Mouse (Mus musculus) liver, embryonic 14.5 days (tissue): ENCODE results near the gene Slc22a17. TPM values are rescaled to one million over a fixed set of nuclear protein-coding genes. Genes with fewer than 3 reads are reported as not detected.

Experiments used
- ATAC-seq: fragments of 200-750 bp; cut with Nextera tagmentation; 2 replicates; pipeline ENCODE4 v1.8.0; 2017; ENCODE audit warnings: moderate number of reproducible peaks, mild to moderate bottlenecking, moderate library complexity; ENCODE audit not compliant: insufficient read depth
- DNase-seq, 3 experiments: peaks; one replicate each; pipeline ENCODE4 v3.0.0-alpha.2; 2012 to 2013; ENCODE audit warnings: low read depth in 3 of 3, low spot score in 3 of 3
- H3K27ac ChIP-seq: fragments of 300-500 bp; sonication (generic); 2 replicates; pipeline ENCODE4 v1.5.1; 2014; ENCODE audit warnings: moderate library complexity, mild to moderate bottlenecking, control low read depth, inconsistent platforms
- H3K27me3 ChIP-seq: fragments of 300-500 bp; sonication (generic); 2 replicates; pipeline ENCODE4 v1.6.1; 2014; ENCODE audit warnings: mild to moderate bottlenecking, low read length, moderate library complexity; ENCODE audit not compliant: control insufficient read depth, insufficient read depth
- H3K36me3 ChIP-seq: fragments of 300-500 bp; sonication (generic); replicated peaks from 2 replicates; pipeline ENCODE4 v1.6.1; 2014; ENCODE audit warnings: low read depth; ENCODE audit not compliant: control insufficient read depth, insufficient read depth
- H3K4me1 ChIP-seq, 2 experiments: fragments of 200-500 bp in 1 of 2; fragments of 300-500 bp in 1 of 2; sonication (generic) in 1 of 2; replicated peaks; 2 replicates each; pipeline ENCODE4 v1.6.1; 2012 to 2014; ENCODE audit warnings: antibody characterized with exemption in 1 of 2, inconsistent platforms in 1 of 2, low read length in 1 of 2; ENCODE audit not compliant: control insufficient read depth in 2 of 2, insufficient read depth in 2 of 2
- H3K4me2 ChIP-seq: fragments of 300-500 bp; sonication (generic); 2 replicates; pipeline ENCODE4 v1.6.1; 2014; ENCODE audit warnings: low read depth, mild to moderate bottlenecking, control low read depth, moderate library complexity
- H3K4me3 ChIP-seq, 2 experiments: fragments of 200-500 bp in 1 of 2; fragments of 300-500 bp in 1 of 2; sonication (generic) in 1 of 2; 2 replicates each; pipeline ENCODE4 v1.5.1; 2012 to 2014; ENCODE audit warnings: low read depth in 2 of 2, low read length in 2 of 2, mild to moderate bottlenecking in 2 of 2, control low read depth in 1 of 2, inconsistent platforms in 1 of 2, moderate library complexity in 1 of 2; ENCODE audit not compliant: insufficient read depth in 1 of 2
- H3K9ac ChIP-seq: fragments of 300-500 bp; sonication (generic); replicated peaks from 2 replicates; pipeline ENCODE4 v1.6.1; 2014; ENCODE audit warnings: mild to moderate bottlenecking, control low read depth, moderate library complexity
- H3K9me3 ChIP-seq: fragments of 300-500 bp; sonication (generic); 2 replicates; pipeline ENCODE4 v1.6.1; 2016; ENCODE audit warnings: low read length, mixed read lengths; ENCODE audit not compliant: control insufficient read depth
- CTCF ChIP-seq: IDR thresholded peaks from 2 replicates; pipeline ENCODE4 v1.5.1; 2016; ENCODE audit warnings: antibody characterized with exemption, low read depth, control low read depth
- EP300 ChIP-seq: IDR thresholded peaks from 2 replicates; pipeline ENCODE4 v1.6.1; 2016; ENCODE audit warnings: antibody characterized with exemption, low read depth
- WGBS: fragments of 180-500 bp; shearing (Covaris S2); extraction: QIAGEN DNeasy Blood & Tissue Kit; methylation state at CpG from one replicate; pipeline ENCODE4 v1.1.7; 2014; ENCODE audit not compliant: insufficient replicate concordance; 5-methylcytosine and 5-hydroxymethylcytosine counted together
- polyA plus RNA-seq, 2 experiments: library from polyadenylated mRNA; depleted of rRNA in 1 of 2; stranded (reverse) in 1 of 2; unstranded in 1 of 2; fragments of >200 nt; fragmentation: Nextera tagmentation in 1 of 2; extraction: Ambion mirVana in 1 of 2; gene quantifications; 2 replicates each; pipeline versions ENCODE4 v1.2.1 to v1.2.3; 2012 to 2014

The Slc22a17 gene
- polyA plus RNA-seq, 2 experiments = 0.79 to 4.2 TPM

GRCm38 (mm10) chr14:54935904-54936830 lies 23.2 kb upstream of the Slc22a17 start, which contains the start of gene Cmtm5:
Cmtm5 (plus strand) TSS chr14:54936261.
- ATAC-seq = no peak
- no peak within 1 kb of the TSS for H3K27ac ChIP-seq
- TF ChIP-seq CTCF (no peak), EP300 (no peak)

GRCm38 (mm10) chr14:54932645-54933150 lies 19.8 kb upstream of the Slc22a17 start, which contains the start of gene Il25:
Il25 (plus strand) TSS chr14:54932695.
- TF ChIP-seq EP300 (no peak), CTCF (no peak)
- Histone ChIP-seq H3K27me3 (peaks cover 13% of the 10 kb centered on the region), H3K27ac (no peak within 1 kb of the TSS), H3K9me3 (no peaks in the 10 kb centered on the region), H3K36me3 (no peaks in the 10 kb centered on the region), H3K9ac (no peak within 1 kb of the TSS), H3K4me3 (no peak within 1 kb of the TSS), H3K4me1 (no peaks in the 10 kb centered on the region), H3K4me2 (no peak within 1 kb of the TSS)
- no peak for ATAC-seq
- WGBS = 48% methylated on average over 6 of the region's 6 CpGs
- no peak for DNase-seq

More at GRCm38 (mm10) chr14:54935904-54936830, 23.2 kb upstream of the Slc22a17 start, which contains the start of gene Cmtm5:
- Histone ChIP-seq H3K9me3 (no peaks in the 10 kb centered on the region), H3K4me2 (no peak within 1 kb of the TSS), H3K9ac (no peak within 1 kb of the TSS), H3K4me1 (no peaks in the 10 kb centered on the region), H3K27me3 (no peaks in the 10 kb centered on the region), H3K36me3 (no peaks in the 10 kb centered on the region), H3K4me3 (no peak within 1 kb of the TSS)
- no peak for DNase-seq
- 21% methylated on average over 8 of the region's 8 CpGs for WGBS

GRCm38 (mm10) chr14:54930431-54930830 lies 17.5 kb upstream of the Slc22a17 start:
- Histone ChIP-seq H3K9ac (no peak overlapping the region), H3K27me3 (peaks cover 36% of the 10 kb centered on the region), H3K9me3 (no peaks in the 10 kb centered on the region), H3K4me3 (no peak overlapping the region), H3K27ac (no peak overlapping the region), H3K4me2 (no peak overlapping the region), H3K36me3 (no peaks in the 10 kb centered on the region), H3K4me1 (no peaks in the 10 kb centered on the region)
- WGBS = 20% methylated on average over 2 of the region's 2 CpGs
- ATAC-seq (no peak), DNase-seq (no peak)
- TF ChIP-seq CTCF = no peak
- TF ChIP-seq EP300 = no peak

DNA sequence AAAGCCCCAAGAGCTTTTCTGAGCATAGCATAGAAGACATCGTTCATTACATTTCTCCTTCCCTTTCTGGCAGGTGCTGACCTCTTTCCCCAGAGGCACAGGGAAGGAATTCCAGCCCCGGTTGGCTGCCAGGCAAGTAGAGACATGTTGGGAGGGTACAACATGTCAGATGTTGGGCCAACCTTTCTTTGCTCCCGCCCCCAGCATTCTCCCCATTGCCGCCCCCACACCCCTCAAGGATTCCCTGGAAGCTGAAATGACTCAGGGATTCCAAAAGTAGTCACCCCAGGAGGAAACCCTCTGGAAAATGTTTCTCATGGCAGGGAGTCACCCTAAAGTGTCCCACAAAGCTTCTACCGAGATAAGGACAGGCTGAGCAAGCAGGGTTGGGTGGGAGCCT lies 16.9 kb upstream of the Slc22a17 start:
- H3K27ac ChIP-seq = no peak overlapping the region
- ATAC-seq = no peak
- H3K4me2 ChIP-seq = no peak overlapping the region
- no peak for DNase-seq
- no peak overlapping the region for H3K4me3 ChIP-seq
- 53% methylated on average over 5 of the region's 5 CpGs for WGBS
- peaks cover 3 to 5% of the 10 kb centered on the region in 2 experiments for H3K4me1 ChIP-seq
- H3K27me3 ChIP-seq = peaks cover 42% of the 10 kb centered on the region
- H3K9ac ChIP-seq = no peak overlapping the region
- H3K9me3 ChIP-seq = no peaks in the 10 kb centered on the region
- no peaks in the 10 kb centered on the region for H3K36me3 ChIP-seq
- TF ChIP-seq CTCF (no peak), EP300 (no peak)

DNA sequence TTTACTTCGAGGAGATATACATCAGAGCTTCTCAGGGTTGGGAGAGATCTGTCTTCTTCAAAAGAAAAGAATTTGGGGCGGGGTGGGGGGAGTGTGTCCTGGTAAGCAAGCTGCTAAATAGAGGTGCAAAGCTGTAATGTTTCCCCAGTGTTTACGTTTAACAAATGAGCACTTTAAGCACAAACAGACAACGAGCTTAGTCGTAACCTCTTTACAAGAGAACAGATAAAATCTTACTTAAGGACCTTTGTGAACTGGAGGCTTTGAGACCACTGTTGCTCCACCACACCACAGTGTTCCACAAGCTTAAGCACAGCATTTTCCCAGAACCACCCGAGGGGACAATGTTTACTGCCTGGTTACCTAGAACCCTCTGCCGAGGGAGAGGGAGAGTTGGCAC lies 14.4 kb upstream of the Slc22a17 start:
- ATAC-seq (no peak), DNase-seq (no peak)
- TF ChIP-seq CTCF (no peak), EP300 (no peak)
- peaks cover 43% of the 10 kb centered on the region for H3K27me3 ChIP-seq
- peaks cover 8 to 12% of the 10 kb centered on the region in 2 experiments for H3K4me1 ChIP-seq
- no peak overlapping the region for H3K9ac ChIP-seq
- WGBS = 23% methylated on average over 7 of the region's 7 CpGs
- H3K4me2 ChIP-seq = no peak overlapping the region
- no peak overlapping the region for H3K27ac ChIP-seq
- no peaks in the 10 kb centered on the region for H3K9me3 ChIP-seq
- H3K36me3 ChIP-seq = no peaks in the 10 kb centered on the region
- no peak overlapping the region for H3K4me3 ChIP-seq
